Mouse (Mus musculus) urinary bladder, postnatal 36 days (tissue): ENCODE data around the gene Olfr984.

ENCODE experiments used
- DNase-seq, 2 experiments: peaks; one replicate each; pipeline ENCODE4 v3.0.0; 2022; ENCODE audit warnings: low spot score in 2 of 2, mixed read lengths in 1 of 2

Olfr984 gene

DNA sequence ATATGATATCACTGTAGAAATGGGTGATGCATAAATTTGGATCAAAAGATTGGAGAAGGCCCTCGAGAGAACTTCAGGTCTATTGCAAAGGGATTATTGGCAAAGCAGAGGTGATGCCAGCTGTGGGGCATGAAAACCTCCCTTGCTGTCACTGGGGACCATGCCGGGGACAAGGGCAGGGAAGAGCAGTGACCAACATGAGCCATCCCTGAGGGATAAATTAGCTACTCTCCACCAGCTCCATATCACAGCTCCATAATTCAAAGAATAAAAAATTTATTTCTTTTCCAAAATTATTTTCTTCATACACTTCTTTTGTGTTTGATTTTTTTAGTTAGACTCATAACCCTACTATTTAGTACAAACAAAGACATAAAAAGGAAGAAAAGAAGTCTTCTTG lies at the start of gene Olfr984:
TSS of gene Olfr984 (minus strand) at position 101 of the 400 bp plus-strand sequence.
- no peak for DNase-seq

DNA sequence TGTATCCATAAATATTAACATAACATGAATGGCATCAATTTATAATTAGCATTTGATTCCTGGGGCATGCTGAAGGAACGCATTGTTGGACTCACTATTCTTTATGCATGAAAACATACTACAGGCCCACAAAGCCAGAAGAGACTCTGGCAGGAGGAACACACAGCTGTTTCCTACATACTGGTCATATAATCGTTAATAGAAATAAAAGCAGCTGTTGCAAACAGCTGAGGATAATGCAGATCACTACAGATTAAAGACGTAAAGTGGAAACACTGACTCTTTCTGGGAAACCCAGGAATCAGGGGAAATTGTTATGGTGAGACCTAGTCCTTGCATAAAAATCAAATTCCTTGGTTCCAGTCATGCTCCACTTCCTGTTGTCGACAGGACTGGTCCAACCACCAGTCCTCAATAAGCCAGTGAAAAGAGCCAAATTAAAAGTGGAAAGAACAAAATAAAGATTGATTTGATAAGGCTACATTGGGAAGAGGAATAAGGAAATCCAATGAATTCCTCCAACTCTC lies 41.2 kb upstream of the Olfr984 start:
- no peak for DNase-seq

DNA sequence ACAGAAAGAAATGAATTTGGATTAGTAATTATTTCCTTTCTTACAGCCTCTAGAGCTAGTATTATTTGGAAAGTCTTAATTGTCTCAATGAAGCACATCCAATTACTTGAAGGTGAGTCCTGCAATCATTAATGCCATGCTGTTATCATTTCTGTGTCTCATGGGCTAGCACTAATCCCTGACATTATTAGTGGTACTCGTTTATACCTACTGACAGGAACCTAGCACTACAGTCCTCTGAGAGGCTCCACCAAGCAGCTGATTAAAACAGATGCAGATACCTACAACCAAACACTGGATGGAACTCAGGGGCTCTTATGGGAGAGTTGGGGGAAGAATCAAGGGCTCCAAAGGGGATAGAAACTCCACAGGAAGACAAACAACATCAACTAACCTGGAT lies 27.5 kb upstream of the Olfr984 start:
- no peak for DNase-seq

DNA sequence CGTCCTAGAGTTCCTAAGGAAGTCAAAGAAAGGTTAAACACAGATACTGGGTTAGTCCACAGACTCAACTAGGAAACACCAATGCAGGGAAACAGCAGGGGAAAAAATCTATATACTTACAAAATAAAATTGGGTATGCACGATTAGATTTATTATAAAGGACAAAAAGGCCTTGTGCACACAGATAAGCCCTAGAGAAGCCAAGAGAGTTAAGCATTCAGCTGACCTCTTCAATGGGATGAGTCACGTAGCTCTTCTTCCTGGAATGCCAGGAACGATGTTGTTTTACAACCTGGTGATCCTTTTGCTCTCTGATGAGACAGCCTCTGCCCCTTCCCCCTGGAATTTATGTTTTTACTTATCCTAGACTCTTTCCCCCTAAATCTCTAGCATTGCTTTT lies 25.5 kb upstream of the Olfr984 start:
- DNase-seq: no peak

DNA sequence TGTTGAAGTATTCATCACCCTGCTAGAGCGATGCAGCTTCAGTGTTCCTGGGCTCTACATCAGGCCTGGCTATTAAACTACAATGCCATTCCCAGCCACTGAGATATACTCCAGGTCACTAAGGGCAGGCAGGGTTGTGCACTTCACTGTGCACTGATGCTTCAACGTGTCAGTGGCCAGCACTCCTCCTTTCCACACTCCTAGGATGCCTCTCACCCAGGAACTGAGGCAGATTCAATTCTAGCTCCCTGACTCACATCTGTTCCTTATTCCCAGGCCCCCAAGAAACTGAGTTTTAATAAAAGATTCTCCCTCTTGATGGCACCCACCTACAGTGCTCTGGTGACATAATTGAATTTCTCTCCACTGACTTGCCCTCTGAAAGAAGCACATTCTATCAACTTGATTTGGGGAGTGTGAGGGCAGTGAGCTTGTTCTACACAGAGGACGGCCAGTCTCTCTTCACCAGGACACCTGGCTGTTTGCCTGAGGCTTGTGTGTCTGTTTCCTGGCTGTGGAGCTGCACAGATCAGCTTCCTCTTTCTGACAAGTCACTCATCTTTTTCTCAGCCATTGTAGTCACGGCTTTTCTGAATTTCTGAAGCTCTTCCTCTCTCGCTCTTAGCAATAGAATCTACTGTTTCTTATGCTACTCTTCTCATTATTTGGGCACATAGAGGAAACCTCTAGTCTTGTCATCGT lies 23.1 kb upstream of the Olfr984 start:
- no peak for DNase-seq

DNA sequence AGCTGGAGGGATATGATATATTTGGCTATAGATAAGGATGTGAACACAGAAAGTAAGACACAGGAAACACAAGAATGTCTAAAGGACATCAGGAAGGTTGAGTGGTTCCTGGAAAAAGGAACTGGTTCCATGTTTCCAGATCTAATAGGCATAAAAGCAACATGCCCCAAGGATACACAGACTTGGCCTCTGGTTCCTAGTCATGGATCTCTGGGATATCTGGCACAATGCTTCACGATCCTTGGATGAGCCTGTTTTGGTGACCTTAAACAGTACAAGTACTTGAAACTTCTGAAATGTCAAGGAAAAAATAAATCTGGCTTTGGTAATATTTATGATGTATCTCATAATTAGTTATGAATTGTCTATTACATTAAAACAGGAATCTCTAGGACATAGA lies 16.6 kb upstream of the Olfr984 start:
- no peak for DNase-seq

DNA sequence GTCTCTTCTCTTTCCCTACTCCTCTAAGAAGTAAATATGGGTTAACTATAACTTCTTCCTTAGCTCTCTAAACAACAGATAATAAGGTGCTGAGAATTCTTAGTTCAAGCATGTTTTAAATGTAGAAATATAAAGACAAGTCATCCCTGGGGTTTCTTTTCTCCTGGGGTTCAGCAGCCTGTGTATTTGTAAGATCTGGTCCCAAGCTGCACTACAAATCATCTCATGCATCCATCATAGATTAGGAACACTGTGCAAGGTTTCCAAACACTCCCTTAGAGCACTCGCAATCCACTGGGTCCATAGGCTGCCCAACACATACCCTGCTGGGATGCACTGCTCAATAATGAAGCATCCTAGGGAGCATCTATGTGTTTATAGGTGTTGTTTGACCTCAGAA lies 16.1 kb upstream of the Olfr984 start, which contains the start of gene Olfr985:
TSS of gene Olfr985 (minus strand) at position 101 of the 400 bp plus-strand sequence.
- DNase-seq: no peak

DNA sequence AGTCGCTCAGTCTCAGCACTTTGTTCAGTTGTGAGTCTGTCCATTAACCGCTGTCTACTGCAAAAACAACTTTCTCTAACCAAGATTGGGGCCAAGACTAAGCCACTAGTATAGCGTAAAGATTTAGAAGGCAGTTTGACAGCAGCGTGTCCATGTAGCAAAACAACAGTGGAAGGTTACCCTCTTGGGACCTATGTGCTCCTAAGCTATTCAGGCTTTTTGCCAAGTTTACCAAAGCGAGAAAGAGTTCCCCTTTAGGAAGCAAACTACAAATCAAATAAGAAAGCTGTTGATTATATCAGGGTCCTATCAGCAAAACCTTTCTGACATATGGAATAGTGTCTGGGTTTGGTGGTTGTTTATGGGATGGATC lies 3.3 kb upstream of the Olfr984 start:
- DNase-seq: no peak

DNA sequence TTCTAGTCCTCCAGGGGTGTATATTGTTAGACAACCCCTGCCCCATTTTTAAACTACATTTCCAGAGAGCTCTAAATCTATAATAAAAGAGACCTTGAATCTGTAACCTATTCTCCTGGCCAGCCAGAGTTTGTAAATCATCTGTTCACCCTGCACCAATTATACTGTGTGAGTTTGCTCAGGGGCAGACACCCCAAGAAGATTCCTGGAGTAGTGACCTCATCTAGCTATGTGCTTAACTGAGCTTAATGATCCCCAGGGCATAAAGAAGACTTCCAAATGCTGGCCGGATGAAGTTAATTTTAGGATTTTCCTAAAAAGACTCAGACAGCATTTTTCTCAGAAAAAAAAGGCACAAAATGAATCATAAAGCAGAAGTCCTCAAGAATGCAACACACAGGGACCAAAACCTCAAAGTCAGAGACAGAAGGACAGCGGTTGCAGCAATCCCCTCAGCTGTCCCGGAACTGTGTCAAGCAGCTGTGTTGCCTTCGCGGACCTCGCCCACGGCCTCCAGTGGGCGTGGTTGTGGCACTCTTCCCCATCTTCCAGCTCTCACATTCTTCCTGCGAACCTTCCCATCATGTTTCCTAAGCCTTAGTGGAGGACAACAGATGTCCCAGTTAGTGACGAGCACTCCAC lies 2.8 kb upstream of the Olfr984 start:
- peak; percentile 26 to 67 for DNase-seq

DNA sequence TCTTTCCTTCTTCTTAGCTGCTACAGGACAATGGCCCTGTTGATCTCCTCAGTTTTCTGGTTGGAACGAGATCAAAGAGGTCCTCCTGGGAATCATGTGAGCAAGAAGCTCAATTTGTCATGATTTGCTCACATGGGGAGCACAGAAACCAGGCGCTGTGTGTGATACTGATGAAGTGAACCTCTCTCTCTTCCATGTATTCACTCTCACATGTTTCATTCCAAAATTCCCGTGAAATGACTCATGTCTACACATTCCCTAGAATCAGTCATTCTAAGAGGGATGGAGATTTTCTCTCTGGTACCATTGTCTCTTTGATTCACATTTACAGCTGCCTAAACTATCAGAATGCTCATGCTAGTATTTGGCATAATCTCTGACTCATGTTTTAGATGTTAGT lies 19.2 kb downstream of the Olfr984 start:
- DNase-seq: no peak

DNA sequence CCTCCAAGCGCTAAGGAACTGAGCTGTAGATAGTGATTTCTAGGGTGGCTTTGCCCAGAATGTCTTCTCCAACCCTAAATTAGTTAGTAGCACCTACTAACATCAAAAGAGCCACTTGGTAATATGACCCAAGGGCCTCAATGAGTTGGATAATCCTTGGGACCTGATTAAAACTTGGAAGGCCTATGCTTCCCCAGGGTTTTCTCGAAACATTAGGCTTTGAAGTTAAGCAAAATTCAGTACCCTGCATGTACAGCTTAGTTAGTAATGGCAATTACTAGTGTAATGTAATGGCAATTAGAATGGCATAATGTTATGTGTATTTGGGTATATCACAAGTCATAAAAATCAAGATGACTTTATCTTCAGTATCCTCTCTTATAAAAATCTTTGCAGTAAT lies 20.5 kb downstream of the Olfr984 start, which contains the start of gene Olfr983:
TSS of gene Olfr983 (minus strand) at position 101 of the 400 bp plus-strand sequence.
- DNase-seq: no peak

DNA sequence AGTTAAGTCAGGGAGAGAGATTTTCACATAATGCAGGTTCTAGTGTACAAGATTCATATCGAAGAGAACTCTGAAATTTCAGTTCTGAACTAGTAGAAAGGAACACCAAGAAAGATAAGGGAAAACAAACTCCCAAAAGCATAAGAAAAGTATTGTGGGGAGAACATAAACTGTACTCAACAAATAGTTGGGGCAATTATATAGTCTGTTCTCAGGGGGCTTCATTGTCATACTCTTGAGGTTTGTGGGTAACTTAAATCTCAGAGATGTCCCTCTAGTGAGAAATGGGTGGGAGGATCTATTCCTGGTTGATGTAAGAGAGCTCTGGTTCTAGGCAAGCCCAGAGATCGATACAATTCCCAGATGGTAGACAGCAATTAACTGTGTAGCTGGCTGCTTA lies 40.5 kb downstream of the Olfr984 start, which contains the start of gene Olfr982:
TSS of gene Olfr982 (plus strand) at position 301 of the 400 bp plus-strand sequence.
- DNase-seq: no peak

DNA sequence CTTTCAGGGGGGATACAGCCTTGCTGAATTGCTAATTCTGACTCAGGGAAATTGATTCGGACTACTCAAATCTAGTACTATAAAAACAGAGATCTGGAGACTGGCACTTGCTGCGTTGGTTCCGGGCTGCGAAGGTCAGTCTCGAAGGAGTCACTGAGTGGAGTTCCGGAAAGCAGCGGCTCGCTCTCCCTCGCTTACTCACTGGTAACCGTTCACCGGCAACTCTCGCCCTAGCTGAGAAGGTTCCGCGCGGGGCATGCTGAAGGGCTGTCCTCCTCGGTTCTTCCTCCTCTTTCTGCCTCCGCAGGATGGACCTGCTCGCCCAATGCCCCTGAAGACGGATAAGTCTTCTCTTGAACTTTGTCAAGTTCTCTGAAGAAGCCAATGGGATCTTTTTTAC lies 63.9 kb downstream of the Olfr984 start:
- DNase-seq: no peak
